Mouse (Mus musculus): ENCODE results near the gene Gm17364.
"Not testable (repeated sequence)": the region's sequence is repeated elsewhere in the genome, so short reads cannot be mapped to it uniquely, and the experiment has no call there.

Gene Gm17364

DNA sequence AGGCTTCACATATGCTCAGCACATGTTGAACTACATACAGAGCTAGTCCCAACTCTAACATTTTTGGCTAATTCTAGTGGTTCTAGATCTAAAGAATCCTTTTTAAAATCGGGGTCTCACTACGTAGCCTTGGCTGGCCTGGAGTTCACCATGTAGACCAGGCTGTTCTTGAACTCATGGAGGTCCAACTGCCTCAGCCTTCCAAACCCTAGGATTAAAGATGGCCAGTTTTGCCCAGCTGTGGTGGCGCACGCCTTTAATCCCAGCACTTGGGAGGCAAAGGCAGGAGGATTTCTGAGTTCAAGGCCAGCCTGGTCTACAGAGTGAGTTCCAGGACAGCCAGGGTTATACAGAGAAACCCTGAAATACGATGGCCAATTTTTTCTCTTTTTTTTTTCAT lies 22.5 kb downstream of the Gm17364 start:
- DNase-seq = not testable (repeated sequence)

- DNase-seq = no peak
These were observed 23.3 kb downstream of the Gm17364 start for GRCm38 (mm10) chr13:41250318-41250981.

GRCm38 (mm10) chr13:41249538-41250317 lies 24.0 kb downstream of the Gm17364 start, which contains the start of gene Smim13:
Smim13 (plus strand) TSS chr13:41249844.
- DNase-seq = peak; percentile 94 to 97

GRCm38 (mm10) chr13:41248751-41249520 lies 24.8 kb downstream of the Gm17364 start:
- peak; percentile 44 to 58 for DNase-seq

DNA sequence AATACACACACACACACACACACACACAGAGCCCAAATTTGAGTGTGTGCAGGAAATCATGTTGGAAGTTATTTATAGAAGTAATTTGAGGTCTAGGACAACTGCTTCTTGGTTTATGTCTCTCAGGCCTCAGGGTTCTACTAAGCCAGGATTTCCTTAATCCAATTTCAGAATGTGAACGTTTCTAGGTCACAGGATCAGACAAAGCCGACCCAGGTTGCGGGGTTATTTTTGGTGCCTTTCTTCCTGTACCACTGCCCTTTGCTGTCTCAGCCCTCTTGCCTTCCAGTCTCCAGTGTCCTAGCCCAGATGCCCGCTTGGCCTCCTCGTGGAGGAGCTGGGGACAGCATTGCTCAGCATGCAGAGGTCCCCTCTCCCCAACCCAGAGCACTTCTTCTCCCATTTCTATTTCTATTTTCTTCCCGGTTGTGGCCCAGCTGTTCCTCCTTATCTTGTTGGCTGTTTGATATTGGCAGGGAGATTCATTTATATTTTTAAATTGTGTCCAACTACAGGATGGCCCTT lies 29.4 kb downstream of the Gm17364 start:
- DNase-seq = no peak

DNA sequence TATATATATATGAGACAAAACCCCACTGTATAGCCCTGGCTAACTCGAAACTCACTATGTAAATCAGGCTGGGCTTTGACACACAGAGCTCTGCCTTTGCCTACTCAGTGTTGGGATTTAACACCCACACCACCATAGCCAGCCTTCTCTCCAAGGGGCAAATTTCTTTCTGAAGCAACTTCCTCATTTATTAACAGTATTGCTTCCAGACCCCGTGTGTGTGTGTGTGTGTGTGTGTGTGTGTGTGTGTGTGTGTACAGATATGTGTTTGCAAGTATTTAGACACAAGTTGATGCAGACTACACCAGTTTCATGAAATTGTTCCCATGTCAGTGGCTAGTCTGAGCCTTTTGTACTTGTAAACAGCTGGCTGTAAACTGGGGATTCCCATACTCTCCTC lies 32.2 kb downstream of the Gm17364 start:
- no peak for DNase-seq

DNA sequence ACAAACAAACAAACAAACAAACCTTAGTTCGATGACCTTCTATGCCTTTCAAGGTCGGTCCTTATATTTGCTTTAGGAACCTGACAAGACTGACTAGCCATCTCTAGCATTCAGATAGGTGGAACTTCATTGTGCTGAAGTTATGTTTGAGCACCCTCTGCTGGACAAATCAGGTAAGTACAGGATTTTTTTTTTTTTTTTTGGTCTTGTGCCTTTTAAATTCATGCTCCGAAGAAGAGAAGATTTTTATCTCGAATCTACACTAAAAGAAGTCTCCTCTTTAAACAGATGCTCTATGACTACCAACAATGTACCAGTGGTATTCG lies 35.0 kb downstream of the Gm17364 start:
- peak in 1 of 2 experiments; percentile 61 for DNase-seq

GRCm38 (mm10) chr13:41238035-41238804 lies 35.6 kb downstream of the Gm17364 start:
- no peak for DNase-seq

DNA sequence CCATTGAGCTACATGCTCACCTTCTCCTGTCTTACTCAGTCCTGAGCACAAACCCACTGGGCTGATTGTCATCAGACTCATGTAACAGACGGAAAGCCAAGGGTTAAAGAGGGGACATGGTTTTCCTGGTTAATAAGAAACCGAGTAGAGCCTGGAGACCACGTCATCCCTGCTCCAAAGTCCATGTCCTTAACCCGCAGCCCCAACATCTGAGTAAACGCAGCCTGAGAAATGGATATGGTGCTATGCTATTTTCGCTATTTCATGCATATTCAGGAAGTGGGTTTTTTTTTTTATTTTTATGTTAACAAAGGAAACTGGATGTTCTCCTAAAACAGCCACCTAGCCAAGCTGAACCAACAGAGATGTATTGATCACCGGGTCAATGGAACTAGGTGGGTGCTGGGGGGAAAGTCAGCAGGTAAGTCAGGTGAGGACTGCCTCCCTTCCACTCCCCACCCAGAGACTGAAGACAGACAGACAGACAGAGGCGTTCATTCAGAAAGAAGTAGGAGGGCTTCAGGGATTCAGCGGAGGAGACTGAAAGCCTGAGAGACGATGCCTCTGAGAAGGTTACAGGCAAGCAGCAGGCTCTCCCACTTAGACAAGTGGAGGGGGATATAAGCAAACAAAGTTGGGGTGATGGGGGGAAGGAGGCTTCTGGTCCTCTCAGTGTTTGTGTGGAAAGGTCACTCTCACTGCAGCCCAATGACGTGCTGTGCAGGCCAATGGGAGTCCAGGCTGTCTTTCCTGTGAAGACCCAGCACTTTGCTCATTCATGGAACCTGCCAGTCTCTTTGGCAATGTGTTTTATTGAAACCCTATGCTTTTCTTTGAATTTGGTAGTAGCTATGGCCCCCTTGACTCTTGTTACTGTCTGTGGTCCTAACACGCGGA lies 37.7 kb downstream of the Gm17364 start:
- DNase-seq = no peak

DNA sequence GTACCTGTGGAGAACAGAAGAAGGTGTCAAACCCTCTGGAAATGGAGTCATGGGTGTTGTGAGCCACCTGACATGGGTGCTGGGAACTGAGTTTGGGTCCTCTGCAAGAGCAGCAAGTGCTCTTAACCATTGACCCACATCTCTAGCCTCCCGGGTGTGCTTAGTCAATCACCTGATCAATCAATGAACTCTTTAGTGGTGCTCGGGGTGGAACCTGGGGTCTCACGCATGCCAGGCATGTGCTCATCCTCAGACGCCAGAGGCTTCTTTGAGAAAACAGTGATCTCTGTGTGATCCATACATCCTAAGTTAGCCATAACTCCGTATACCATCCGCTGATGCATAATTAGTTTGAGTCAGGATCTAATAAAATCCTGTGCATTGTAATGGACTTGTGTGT lies 38.6 kb downstream of the Gm17364 start:
- DNase-seq = no peak

- peak; percentile 63 to 72 for DNase-seq
These were observed 40.5 kb downstream of the Gm17364 start for GRCm38 (mm10) chr13:41233241-41233640.

DNA sequence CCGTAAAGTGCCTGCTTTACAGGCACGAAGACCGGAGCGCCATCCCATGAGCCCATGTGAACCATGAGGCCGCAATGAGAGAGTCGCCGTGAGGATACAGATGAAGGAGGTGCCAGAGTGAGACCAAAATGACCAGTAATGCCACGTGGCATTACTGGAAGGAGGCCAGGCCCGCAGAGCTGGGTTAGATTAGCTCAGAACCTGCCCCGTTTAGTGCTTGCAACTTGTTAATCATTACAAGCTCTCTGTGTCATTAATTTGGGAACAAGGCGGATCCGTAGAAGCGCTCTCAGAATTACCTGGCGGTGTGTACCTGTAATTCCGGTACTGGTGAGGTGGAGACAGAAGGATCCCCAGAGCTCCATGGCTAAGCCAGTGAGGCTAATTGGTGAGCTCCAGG lies 41.6 kb downstream of the Gm17364 start:
- DNase-seq = peak; percentile 64 to 66

GRCm38 (mm10) chr13:41231389-41231983 lies 42.3 kb downstream of the Gm17364 start:
- DNase-seq = peak; percentile 95

GRCm38 (mm10) chr13:41230256-41230655 lies 43.5 kb downstream of the Gm17364 start:
- no peak for DNase-seq

- no peak for DNase-seq
These were observed 45.7 kb downstream of the Gm17364 start for GRCm38 (mm10) chr13:41228060-41228459.

GRCm38 (mm10) chr13:41226513-41226912 lies 47.3 kb downstream of the Gm17364 start:
- DNase-seq = no peak

Data from cerebellum, postnatal 10 days (tissue).